Mouse (Mus musculus) liver, embryonic 14.5 days (tissue): ENCODE measurements around the gene Adamts18.

ENCODE experiments used
- CTCF ChIP-seq: IDR thresholded peaks from 2 replicates; pipeline ENCODE4 v1.5.1; 2016; ENCODE audit warnings: antibody characterized with exemption, low read depth, control low read depth
- EP300 ChIP-seq: IDR thresholded peaks from 2 replicates; pipeline ENCODE4 v1.6.1; 2016; ENCODE audit warnings: antibody characterized with exemption, low read depth

- TF ChIP-seq CTCF (no peak), EP300 (no peak)
These were observed 127.1 kb downstream of the Adamts18 start for GRCm38 (mm10) chr8:113721459-113721858.
